Mouse (Mus musculus) lung, postnatal 0 days (tissue): ENCODE measurements around the gene Slx4.
"Not testable (repeated sequence)": the region's sequence is repeated elsewhere in the genome, so short reads cannot be mapped to it uniquely, and the experiment has no call there.

ENCODE experiments used
- CTCF ChIP-seq: IDR thresholded peaks from 2 replicates; pipeline ENCODE4 v1.5.1; 2016; ENCODE audit warnings: antibody characterized with exemption, mild to moderate bottlenecking
- EP300 ChIP-seq: IDR thresholded peaks from 2 replicates; pipeline ENCODE4 v1.6.1; 2016; ENCODE audit warnings: antibody characterized with exemption, mild to moderate bottlenecking, control low read depth

DNA sequence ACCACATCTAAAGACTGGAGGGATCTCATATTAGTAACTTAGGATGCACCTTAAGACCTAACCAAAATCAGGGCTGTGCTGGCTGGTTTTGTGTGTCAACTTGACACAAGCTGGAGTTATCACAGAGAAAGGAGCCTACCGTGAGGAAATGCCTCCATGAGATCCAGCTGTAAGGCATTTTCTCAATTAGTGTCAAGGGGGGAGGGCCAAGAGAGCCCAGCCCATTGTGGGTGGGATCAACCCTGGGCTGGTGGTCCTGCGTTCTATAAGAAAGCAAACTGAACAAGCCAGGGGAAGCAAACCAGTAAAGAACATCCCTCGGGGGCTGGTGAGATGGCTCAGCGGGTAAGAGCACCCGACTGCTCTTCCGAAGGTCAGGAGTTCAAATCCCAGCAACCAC is 13.9 kb upstream of the Slx4 start:
- TF ChIP-seq CTCF, EP300: not testable (repeated sequence)
